Mouse (Mus musculus): ENCODE results near the gene Ccdc12. TPM values are rescaled to one million over a fixed set of nuclear protein-coding genes. Genes with fewer than 3 reads are reported as not detected.
"Not testable (repeated sequence)": the region's sequence is repeated elsewhere in the genome, so short reads cannot be mapped to it uniquely, and the experiment has no call there.

Ccdc12 gene
- total RNA-seq, 4 experiments from 2014 or later, result 46.4 to 61.2 (median 57.8) TPM

- no peak for DNase-seq (ENCODE audit: low spot score in 2 of 2)
These were observed 16.3 kb downstream of the Ccdc12 start for GRCm38 (mm10) chr9:110672462-110673106.

DNA sequence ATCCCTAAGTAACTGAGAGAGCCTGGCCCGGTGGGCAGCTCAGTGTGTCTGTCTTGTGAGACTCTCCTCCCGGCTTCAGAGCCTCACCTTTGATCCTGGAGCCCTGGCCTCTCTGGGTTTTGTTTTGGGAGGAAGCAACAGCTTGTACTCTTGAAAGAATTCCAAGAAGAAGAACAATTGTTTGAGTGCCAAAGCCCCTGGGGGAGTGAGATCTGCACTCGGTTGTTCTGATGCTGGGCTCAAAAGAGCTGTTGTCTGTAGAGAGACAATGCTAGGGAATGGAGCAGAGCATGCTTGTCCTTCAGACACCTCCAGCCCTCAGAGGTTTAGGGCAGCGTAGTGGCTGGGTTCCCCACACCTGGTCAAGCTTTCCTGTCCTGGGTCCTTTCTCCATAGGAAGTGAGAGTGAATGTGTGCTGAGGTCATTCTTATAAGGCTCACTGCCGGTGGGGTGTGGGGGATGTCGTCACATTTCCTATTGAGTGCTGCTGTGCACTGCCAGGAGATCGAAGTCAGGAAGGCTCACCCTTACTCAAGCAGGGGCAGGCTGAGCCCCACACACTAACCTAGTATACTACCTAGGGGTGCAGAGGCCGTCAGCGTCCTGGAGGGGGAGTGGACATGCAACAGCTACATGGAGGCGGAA, 16.9 kb downstream of the Ccdc12 start:
- DNase-seq (ENCODE audit: low spot score in 2 of 2), result no peak

DNA sequence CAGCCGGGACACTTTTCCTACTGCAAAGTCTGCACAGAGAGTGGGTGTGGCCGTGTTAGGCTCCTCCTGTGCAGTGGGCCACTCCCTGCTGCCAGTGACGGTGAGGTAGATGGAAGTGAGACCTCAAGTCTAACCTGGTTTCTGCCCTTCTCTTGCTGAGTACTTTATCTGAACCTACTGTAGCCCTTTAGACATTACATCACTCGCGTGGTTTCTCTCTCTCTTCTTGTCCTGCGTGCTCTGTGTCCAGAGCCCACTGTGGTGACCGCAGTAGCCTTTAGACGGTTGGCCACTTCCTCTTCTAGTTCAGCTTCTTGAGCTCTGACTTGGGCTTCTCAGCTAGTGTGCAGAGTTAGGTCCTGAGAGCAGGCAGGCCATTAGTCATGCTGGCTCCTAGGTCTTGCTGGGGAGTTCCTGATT, 20.2 kb downstream of the Ccdc12 start:
- DNase-seq (ENCODE audit: low spot score in 2 of 2), result no peak

DNA sequence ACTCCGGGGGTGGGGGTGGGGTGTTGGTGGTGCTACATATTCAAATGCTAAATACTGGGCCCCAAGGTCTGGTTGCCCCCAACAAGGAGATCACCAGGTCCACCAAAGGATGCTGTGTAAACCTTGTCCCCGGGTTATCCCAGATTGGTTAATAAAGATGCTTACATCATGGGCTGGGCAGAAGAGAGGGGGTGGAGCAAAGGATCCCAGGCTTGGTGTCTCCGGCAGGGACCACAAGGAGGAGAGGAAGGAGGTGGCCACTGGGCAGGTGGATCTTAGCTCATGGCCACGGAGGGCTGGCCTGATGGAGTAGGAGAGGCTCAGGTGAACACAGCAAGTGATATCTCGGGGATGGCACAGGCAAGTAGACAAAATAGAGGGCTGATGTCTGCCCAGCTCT, 22.6 kb downstream of the Ccdc12 start:
- DNase-seq (ENCODE audit: low spot score in 2 of 2), result no peak

DNA sequence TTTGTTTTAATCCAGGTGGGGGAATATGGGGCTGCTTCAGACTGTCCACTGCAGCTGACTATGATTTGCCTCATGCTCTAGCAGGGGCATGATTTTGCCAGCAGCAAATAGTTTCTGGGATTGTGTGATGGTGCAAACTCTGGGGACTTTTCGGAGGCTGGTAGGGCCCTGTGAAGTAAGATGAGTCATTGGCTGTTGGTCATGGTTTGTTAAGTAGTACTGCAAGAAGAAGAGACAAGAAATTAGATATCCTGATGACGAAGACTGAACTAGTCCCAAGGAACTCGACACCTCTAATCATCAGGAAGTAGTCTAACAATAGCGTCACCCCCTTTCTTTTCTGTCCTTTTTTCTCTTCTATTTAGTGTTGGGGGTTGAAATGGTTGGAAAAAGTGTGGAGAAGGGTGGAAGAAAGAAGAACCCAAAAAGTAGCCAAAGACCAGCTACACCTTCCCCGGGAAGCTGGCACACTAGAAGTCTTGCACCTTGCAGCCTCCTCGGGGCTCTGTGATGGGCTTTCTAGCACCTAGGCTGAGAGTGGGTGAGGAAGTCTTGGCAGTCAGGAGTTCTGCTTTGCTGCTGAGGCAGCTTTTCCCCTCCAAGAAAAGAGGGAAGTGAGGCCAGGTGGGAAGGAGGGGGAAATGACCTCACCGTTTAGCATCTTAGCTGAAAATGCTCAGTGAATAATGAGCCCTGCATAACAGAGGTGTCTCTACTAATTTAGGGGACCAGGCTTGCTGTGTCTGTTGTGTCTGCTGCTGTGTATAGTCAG, 24.6 kb downstream of the Ccdc12 start:
- DNase-seq (ENCODE audit: low spot score in 2 of 2), result no peak

GRCm38 (mm10) chr9:110681817-110682216, 25.5 kb downstream of the Ccdc12 start:
- DNase-seq (ENCODE audit: low spot score in 2 of 2), result peak; percentile 42 to 56

- DNase-seq (ENCODE audit: low spot score in 2 of 2), result no peak
These were observed 26.0 kb downstream of the Ccdc12 start for GRCm38 (mm10) chr9:110682255-110682654.

GRCm38 (mm10) chr9:110682697-110683096, 26.4 kb downstream of the Ccdc12 start:
- not testable (repeated sequence) for DNase-seq (ENCODE audit: low spot score in 2 of 2)

DNA sequence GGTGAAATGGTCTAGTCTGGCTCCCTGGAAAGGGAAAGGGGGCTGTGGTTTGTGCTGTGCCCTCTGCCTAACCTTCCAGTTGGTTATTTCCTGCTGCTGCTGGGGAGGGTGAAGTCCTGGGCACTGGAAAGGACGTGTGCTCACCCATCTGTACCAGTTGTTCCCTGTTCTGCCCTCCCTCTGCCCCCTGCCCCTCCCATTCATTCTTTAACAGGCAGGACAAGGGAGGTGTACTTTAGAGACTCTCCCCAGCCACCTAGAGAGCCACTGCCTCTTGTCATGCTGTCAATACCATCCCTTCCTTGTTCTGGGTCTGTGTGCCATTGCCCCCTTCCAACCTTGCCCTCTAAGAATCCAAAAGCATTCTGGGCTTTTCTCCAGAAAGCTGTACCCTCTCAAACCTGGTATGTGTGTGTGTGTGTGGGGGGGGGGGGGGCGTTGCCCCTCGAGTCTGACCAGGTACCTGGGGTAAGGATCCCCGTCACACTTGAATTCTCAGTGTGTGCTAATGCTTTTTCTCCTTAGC, 27.3 kb downstream of the Ccdc12 start:
- no peak for DNase-seq (ENCODE audit: low spot score in 2 of 2)

- peak in 1 of 2 experiments; percentile 62 for DNase-seq (ENCODE audit: low spot score in 2 of 2)
These were observed 28.0 kb downstream of the Ccdc12 start for GRCm38 (mm10) chr9:110684100-110684831.

DNA sequence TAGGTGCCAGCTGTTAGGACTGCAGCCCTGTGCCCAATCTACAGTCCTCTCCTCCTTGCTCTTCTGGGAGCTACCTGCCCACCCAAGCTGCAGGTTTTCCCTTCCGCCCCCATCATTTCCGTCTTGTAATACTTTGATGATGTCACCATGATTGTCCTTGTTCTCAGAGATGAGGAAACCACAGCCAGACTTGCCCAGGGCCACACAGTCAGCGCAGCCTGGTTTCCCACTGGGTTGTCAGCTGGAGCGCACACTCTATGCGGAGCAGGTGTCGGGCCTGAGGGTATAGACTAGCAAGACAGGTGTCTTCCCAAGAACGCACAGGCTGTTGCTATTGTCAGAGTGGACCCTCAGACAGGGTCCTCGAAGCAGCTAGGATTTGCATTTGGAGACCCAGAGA, 28.9 kb downstream of the Ccdc12 start:
- DNase-seq (ENCODE audit: low spot score in 2 of 2), result no peak

GRCm38 (mm10) chr9:110685591-110685990, 29.3 kb downstream of the Ccdc12 start:
- no peak for DNase-seq (ENCODE audit: low spot score in 2 of 2)

DNA sequence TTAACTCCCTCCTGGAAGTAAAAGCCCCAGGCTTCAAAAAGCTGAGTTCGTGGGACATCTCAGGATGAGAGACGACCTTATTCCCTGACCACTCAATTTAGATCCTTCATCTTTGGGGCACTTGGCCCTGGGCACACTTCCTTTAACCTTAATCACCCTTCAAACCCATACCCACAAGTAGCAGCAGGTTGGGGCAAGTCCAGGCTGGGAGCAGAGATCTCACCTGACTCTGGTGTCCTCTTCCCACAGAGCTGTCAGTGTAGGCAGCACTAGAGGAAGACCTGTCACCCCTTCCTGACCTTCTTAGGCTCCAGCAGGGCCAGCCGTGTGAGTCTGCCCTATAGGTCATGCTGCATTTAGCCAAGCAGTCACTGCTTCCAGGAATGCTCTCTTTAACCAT, 30.2 kb downstream of the Ccdc12 start:
- no peak for DNase-seq (ENCODE audit: low spot score in 2 of 2)

DNA sequence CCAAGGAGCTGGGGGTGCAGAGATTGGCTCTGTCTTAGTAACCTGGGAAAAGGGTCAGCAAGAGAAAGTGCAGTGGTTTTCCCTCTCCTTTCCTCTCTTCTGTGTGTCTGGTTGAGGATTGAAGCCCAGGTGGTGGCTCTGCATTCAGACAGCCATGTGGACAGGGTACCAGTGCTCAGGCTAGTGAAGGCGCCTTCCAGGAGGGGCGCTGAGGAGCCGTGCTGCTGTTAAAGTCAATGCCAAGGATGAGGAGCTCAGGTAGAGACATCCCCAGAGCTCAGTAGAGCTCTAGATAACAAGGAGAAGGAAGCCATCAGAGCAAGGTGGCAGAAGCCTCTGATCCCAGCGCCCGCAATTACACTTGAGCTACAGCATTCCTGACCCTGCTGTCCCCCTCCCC, 30.8 kb downstream of the Ccdc12 start:
- DNase-seq (ENCODE audit: low spot score in 2 of 2), result no peak

GRCm38 (mm10) chr9:110687846-110688245, 31.5 kb downstream of the Ccdc12 start:
- DNase-seq (ENCODE audit: low spot score in 2 of 2), result no peak

DNA sequence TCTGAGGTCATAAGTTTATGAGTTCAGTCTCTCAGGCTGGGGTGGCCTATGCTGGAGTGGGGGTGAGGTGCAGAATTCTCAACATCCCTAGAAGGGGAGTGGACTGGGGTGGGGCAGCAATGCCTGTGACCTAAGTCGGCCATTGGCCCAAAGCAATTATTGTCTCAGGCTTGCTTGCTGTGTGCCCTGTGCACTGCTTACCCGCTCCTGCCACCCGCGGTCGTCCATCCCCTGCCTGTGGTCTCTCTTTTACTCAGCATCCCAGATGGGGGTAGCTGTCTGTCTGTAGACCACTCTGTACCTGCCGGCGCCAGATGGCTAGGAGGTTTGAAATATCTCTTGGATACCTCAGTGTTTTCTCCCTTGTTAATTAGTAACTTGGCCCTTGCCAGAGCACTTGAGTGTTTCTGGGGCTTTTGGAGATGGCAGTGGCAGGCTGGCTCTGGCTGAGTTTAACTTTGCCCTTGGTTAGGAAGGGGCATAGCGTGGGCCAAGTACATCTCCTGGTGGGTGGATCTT, 33.0 kb downstream of the Ccdc12 start:
- no peak for DNase-seq (ENCODE audit: low spot score in 2 of 2)

DNA sequence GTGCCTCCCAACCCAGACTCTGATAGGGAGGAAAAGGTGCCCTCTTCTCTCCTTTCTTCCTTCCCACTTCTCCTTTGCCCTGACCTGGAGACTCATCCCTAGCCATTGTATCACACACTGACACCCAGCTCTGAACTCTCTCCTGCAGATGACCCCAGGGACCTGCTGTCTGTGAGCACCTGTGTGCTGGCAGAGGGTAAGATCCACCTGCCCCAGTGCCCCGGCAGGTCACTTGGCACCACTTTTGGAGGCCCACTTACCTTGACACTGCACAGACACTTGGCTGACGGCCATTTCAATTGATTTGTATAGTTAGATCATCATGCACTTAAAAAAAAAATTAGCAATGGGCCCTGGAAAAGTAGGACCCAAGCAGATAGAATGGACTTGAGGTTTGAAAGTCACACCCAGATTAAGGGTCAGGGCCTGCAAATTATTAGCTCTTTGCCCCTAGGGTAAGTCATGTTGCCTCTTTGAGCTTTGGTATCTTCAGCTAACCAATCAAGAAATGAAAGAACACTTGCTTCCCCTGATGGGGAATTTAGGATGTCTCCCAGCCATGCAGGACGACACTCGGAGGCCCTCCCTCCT, 39.0 kb downstream of the Ccdc12 start:
- DNase-seq (ENCODE audit: low spot score in 2 of 2), result no peak

- DNase-seq (ENCODE audit: low spot score in 2 of 2), result no peak
These were observed 40.1 kb downstream of the Ccdc12 start for GRCm38 (mm10) chr9:110696427-110696826.

DNA sequence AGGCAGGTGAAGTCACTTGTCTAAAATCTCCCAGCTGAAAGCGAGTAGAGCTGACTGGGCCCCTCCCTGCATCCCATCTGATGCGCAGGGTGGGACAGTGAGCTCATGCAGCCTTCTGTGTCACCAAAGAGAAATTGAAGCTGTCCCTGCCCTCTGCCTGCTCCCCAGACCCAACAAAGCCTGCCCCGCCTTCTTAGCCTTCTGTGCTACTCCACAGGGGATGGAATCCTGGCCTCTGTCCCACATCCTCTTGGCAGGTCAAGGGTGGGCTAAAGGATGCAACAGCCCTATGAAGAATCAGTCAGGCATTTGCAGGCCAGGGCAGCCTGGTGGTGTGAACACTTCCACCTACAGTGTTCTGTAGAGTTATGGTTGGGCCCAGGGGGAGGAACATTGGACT, 41.2 kb downstream of the Ccdc12 start:
- no peak for DNase-seq (ENCODE audit: low spot score in 2 of 2)

- DNase-seq (ENCODE audit: low spot score in 2 of 2), result no peak
These were observed 43.3 kb downstream of the Ccdc12 start for GRCm38 (mm10) chr9:110699574-110699973.
